Mouse (Mus musculus) liver, adult 2 months (tissue): ENCODE data around the gene Sort1.

Experiments used
- CTCF ChIP-seq: fragments of 200-500 bp; IDR thresholded peaks from 2 replicates; pipeline ENCODE4 v1.5.1; 2011; ENCODE audit warnings: low read depth, low read length, control low read depth
- POLR2A ChIP-seq: fragments of 200-500 bp; IDR thresholded peaks from 2 replicates; pipeline ENCODE4 v1.6.1; 2011; ENCODE audit warnings: low read length, control low read depth; ENCODE audit not compliant: insufficient read depth; ENCODE audit errors: extremely low read depth

- TF ChIP-seq CTCF (no peak), POLR2A (no peak)
Measured at GRCm38 (mm10) chr3:108398281-108398680, 114.4 kb downstream of the Sort1 start.
